Mouse (Mus musculus): ENCODE results near the gene Olfr1420. TPM values are rescaled to one million over a fixed set of nuclear protein-coding genes. Genes with fewer than 3 reads are reported as not detected.
"Not testable (repeated sequence)": the region's sequence is repeated elsewhere in the genome, so short reads cannot be mapped to it uniquely, and the experiment has no call there.

Gene Olfr1420
- polyA plus RNA-seq, 1 experiment from 2014 or later, result 0.29 TPM

DNA sequence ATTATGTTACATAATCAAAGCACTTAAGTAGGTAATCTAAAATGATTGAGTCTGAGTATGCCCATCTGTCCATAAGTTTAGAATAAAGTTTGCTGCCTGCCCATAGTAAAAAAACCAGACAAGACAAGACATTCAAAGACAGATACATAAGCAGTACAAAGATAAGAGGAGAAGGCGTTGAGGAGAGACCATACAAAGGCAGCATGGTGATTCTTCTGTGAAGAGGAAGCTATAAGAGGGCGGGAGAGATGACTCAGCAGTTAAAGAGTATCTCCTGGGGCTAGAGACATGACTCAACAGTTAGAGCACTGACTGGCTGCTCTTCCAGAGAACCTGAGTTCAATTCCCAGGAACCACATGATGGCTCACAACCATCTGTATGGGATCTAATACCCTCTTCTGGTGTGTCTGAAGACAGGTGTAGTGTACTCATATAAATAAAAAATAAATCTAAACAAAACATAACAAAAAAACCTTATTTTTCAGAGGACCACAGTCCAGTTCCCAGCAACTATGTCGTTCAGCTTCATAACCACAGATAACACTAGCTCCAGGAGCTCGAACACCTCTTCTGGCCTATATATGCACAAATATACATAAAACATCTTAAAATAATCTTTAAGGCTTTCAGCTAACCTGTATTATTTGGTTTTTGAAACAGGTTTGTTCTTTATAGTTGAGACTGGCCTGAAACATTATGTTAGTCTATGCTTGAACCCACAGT is 41.8 kb downstream of the Olfr1420 start:
- Histone ChIP-seq H3K9me3 (replicated peaks; ENCODE audit: control insufficient read depth, low read length) (no peaks in the 10 kb centered on the region), H3K4me3 (ENCODE audit: low read depth, low read length) (no peak overlapping the region), H3K9ac (ENCODE audit: low read depth, low read length) (no peak overlapping the region), H3K27me3 (ENCODE audit: control insufficient read depth, insufficient read depth, low read length) (no peaks in the 10 kb centered on the region), H3K4me2 (no peak overlapping the region), H3K27ac (ENCODE audit: low read depth, low read length) (no peak overlapping the region), H3K36me3 (ENCODE audit: control insufficient read depth, insufficient read depth, low read length) (peaks cover 53% of the 10 kb centered on the region), H3K4me1 (ENCODE audit: control insufficient read depth, insufficient read depth, low read length) (no peaks in the 10 kb centered on the region)
- ATAC-seq (replicated peaks; ENCODE audit: insufficient number of reproducible peaks, low FRiP score, low TSS enrichment), result peak; percentile 85
- 84% methylated on average over 4 of the region's 4 CpGs for WGBS (ENCODE audit: insufficient replicate concordance)

DNA sequence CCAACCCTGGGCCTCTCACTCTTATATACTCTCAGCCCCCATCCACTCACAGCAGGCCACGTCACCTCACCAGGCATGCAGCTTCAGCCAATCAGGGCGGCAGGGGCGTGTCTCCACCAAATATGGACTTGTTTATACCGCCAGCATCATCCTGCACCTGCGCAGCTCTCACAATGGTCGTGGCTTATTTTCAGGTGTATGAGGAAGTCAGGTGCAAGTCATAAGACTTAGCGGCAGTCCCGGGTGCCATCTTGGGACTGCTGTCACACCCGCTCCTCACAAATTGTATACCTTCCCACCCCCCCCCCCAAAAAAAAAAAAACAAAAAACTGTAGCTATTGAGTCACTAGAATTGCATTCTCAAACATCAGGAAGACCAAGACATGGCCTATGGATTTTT is 60.1 kb downstream of the Olfr1420 start:
- not testable (repeated sequence) for H3K4me3 ChIP-seq (ENCODE audit: low read depth, low read length); ATAC-seq (replicated peaks; ENCODE audit: insufficient number of reproducible peaks, low FRiP score, low TSS enrichment); H3K27ac ChIP-seq (ENCODE audit: low read depth, low read length); H3K4me2 ChIP-seq; H3K9me3 ChIP-seq (replicated peaks; ENCODE audit: control insufficient read depth, low read length); H3K9ac ChIP-seq (ENCODE audit: low read depth, low read length); H3K4me1 ChIP-seq (ENCODE audit: control insufficient read depth, insufficient read depth, low read length); H3K27me3 ChIP-seq (ENCODE audit: control insufficient read depth, insufficient read depth, low read length)
- 94% methylated on average over 9 of the region's 9 CpGs for WGBS (ENCODE audit: insufficient replicate concordance)
- peaks cover 14% of the 10 kb centered on the region for H3K36me3 ChIP-seq (ENCODE audit: control insufficient read depth, insufficient read depth, low read length)

Small RNAs within 50 kb of the gene (microRNA-seq; reads per million reads assigned to microRNA genes)
- gene Mir6994 (ENCODE audit: borderline number of aligned reads), result 7.5 reads per million, percentile 44 among the genes with 10 or more reads in this experiment

Other genes with a start within 250 kb of the Olfr1420 start
- gene Ms4a3, start 245.7 kb upstream of the Olfr1420 start, polyA plus RNA-seq (2014; fragmentation: Nextera tagmentation; extraction: Ambion mirVana), result 0.39 TPM in 1 of 2 replicates, not detected in the other
- gene Oosp2, start 226.0 kb upstream of the Olfr1420 start, polyA plus RNA-seq (2014; fragmentation: Nextera tagmentation; extraction: Ambion mirVana), result not detected in 2 replicates
- not detected in 2 replicates for gene Oosp1, start 195.4 kb upstream of the Olfr1420 start, polyA plus RNA-seq (2014; fragmentation: Nextera tagmentation; extraction: Ambion mirVana)
- not detected in 2 replicates for gene Oosp3, start 189.5 kb upstream of the Olfr1420 start, polyA plus RNA-seq (2014; fragmentation: Nextera tagmentation; extraction: Ambion mirVana)
- gene Gif, start 139.0 kb upstream of the Olfr1420 start, polyA plus RNA-seq (2014; fragmentation: Nextera tagmentation; extraction: Ambion mirVana), result not detected in 2 replicates
- gene Mrpl16, start 116.2 kb upstream of the Olfr1420 start, polyA plus RNA-seq (2014; fragmentation: Nextera tagmentation; extraction: Ambion mirVana), result 78.5 and 82.0 TPM in 2 replicates
- gene Stx3, start 67.2 kb upstream of the Olfr1420 start, polyA plus RNA-seq (2014; fragmentation: Nextera tagmentation; extraction: Ambion mirVana), result 8.3 and 9.9 TPM in 2 replicates
- 0.15 TPM in 1 of 2 replicates, not detected in the other for gene Olfr1417, start 47.3 kb upstream of the Olfr1420 start, polyA plus RNA-seq (2014; fragmentation: Nextera tagmentation; extraction: Ambion mirVana)
- gene Olfr1418, start 25.5 kb upstream of the Olfr1420 start, polyA plus RNA-seq (2014; fragmentation: Nextera tagmentation; extraction: Ambion mirVana), result not detected in 2 replicates
- gene Olfr1419, start 11.5 kb upstream of the Olfr1420 start, polyA plus RNA-seq (2014; fragmentation: Nextera tagmentation; extraction: Ambion mirVana), result not detected in 2 replicates
- 22.9 and 23.3 TPM in 2 replicates for gene Patl1, start 25.8 kb downstream of the Olfr1420 start, polyA plus RNA-seq (2014; fragmentation: Nextera tagmentation; extraction: Ambion mirVana)
- gene Osbp, start 79.4 kb downstream of the Olfr1420 start, polyA plus RNA-seq (2014; fragmentation: Nextera tagmentation; extraction: Ambion mirVana), result 8.6 and 11.8 TPM in 2 replicates
- gene Olfr1423, start 154.8 kb downstream of the Olfr1420 start, polyA plus RNA-seq (2014; fragmentation: Nextera tagmentation; extraction: Ambion mirVana), result not detected in 2 replicates
- not detected in 2 replicates for gene Olfr1424, start 176.1 kb downstream of the Olfr1420 start, polyA plus RNA-seq (2014; fragmentation: Nextera tagmentation; extraction: Ambion mirVana)
- not detected in 2 replicates for gene Olfr1425, start 191.2 kb downstream of the Olfr1420 start, polyA plus RNA-seq (2014; fragmentation: Nextera tagmentation; extraction: Ambion mirVana)
- not detected in 2 replicates for gene Olfr1426, start 205.4 kb downstream of the Olfr1420 start, polyA plus RNA-seq (2014; fragmentation: Nextera tagmentation; extraction: Ambion mirVana)
- gene Olfr1427, start 216.8 kb downstream of the Olfr1420 start, polyA plus RNA-seq (2014; fragmentation: Nextera tagmentation; extraction: Ambion mirVana), result not detected in 2 replicates
- gene Olfr1428, start 229.3 kb downstream of the Olfr1420 start, polyA plus RNA-seq (2014; fragmentation: Nextera tagmentation; extraction: Ambion mirVana), result not detected in 2 replicates
- not detected in 2 replicates for gene Olfr76, start 236.6 kb downstream of the Olfr1420 start, polyA plus RNA-seq (2014; fragmentation: Nextera tagmentation; extraction: Ambion mirVana)